Comparison of ENCODE assay signal across 12 mouse cellular contexts in genomic region chr10:40284179-40284831, GRCm38 (mm10). TPM values are rescaled to one million over a fixed set of nuclear protein-coding genes. Genes with fewer than 3 reads are reported as not detected.
A peak's percentile ranks its signal among the peaks of the same experiment; 100 is the strongest.
DNase-seq lines count a peak whose midpoint lies in the region; ATAC-seq lines count a peak whose summit lies in the region.
"Had no signal": no experiment of that assay in that cellular context is flagged by ENCODE, and none has a peak within 500 bp of the region (broad histone marks: within the 10 kb centered on the region; RNA-seq: fewer than 3 reads in every experiment).

No protein-coding gene starts in this region.

- no peaks in the 10 kb centered on the region for H3K9me3 ChIP-seq in forebrain, embryonic 16.5 days (ENCODE audit: control insufficient read depth, low read length)
- H3K9me3 ChIP-seq: heart, embryonic 15.5 days; liver, embryonic 15.5 days had no signal

- no peaks in the 10 kb centered on the region for H3K27me3 ChIP-seq in forebrain, embryonic 16.5 days (replicated peaks; ENCODE audit: control insufficient read depth, insufficient read depth, low read length)
- H3K27me3 ChIP-seq: heart, embryonic 15.5 days; liver, embryonic 15.5 days had no signal

- peak; percentile 30 for DNase-seq in layer of hippocampus, adult 11-12 months (ENCODE audit: low spot score)
- no peak for DNase-seq in layer of hippocampus, adult 9-10 months (ENCODE audit: low spot score)
- DNase-seq in layer of hippocampus, adult 18-20 months (ENCODE audit: low spot score in 2 of 2), result peak; percentile 56 to 65
- DNase-seq in right cerebral cortex, adult 18-20 months, result peak; percentile 49
- no peak for DNase-seq in cerebellum, postnatal 25 days
- no peak for DNase-seq in thymus, adult 18-20 months
- DNase-seq: cerebellum, adult 8-10 months had no signal

- no peak overlapping the region for H3K27ac ChIP-seq in forebrain, embryonic 16.5 days (ENCODE audit: low read length)
- H3K27ac ChIP-seq: heart, embryonic 15.5 days; kidney, postnatal 0 days; liver, embryonic 15.5 days had no signal

- H3K4me2 ChIP-seq in forebrain, embryonic 16.5 days (ENCODE audit: low read length), result no peak overlapping the region
- H3K4me2 ChIP-seq: heart, embryonic 15.5 days; liver, embryonic 15.5 days had no signal

- peaks cover 4% of the 10 kb centered on the region; the same call in 1 of the 2 replicates for H3K36me3 ChIP-seq in forebrain, embryonic 16.5 days (ENCODE audit: control insufficient read depth, insufficient read depth)

- H3K4me1 ChIP-seq in forebrain, embryonic 16.5 days (replicated peaks; ENCODE audit: control insufficient read depth, insufficient read depth, low read length), result no peaks in the 10 kb centered on the region; the same call in 1 of the 2 replicates
- H3K4me1 ChIP-seq: heart, embryonic 15.5 days; liver, embryonic 15.5 days had no signal

- no peak overlapping the region for H3K9ac ChIP-seq in forebrain, embryonic 16.5 days (replicated peaks; ENCODE audit: low read depth, low read length)
- H3K9ac ChIP-seq: heart, embryonic 15.5 days; liver, embryonic 15.5 days had no signal

- no peak overlapping the region for H3K4me3 ChIP-seq in forebrain, embryonic 16.5 days (replicated peaks; ENCODE audit: low read length)
- H3K4me3 ChIP-seq: erythroblast, embryonic 14.5 days; heart, embryonic 15.5 days; liver, embryonic 15.5 days had no signal

- peak; percentile 62 for ATAC-seq in forebrain, embryonic 16.5 days

- 79% methylated on average over 10 of the region's 10 CpGs for WGBS in forebrain, embryonic 16.5 days

RNA-seq across cellular contexts. Expression of gene Amd1, which starts 17.7 kb away (rescaled TPM):
- 46.3 and 47.0 TPM in 2 replicates for polyA plus RNA-seq in forebrain, embryonic 16.5 days (2015; fragmentation: Nextera tagmentation; extraction: Ambion mirVana)
- total RNA-seq in layer of hippocampus, adult 18-20 months (2021), result 10 to 100 TPM; 91.5 to 95.0 TPM

RNA-seq across cellular contexts. Expression of gene Gtf3c6, which starts 26.4 kb away (rescaled TPM):
- 85.4 and 88.5 TPM in 2 replicates for polyA plus RNA-seq in forebrain, embryonic 16.5 days (2015; fragmentation: Nextera tagmentation; extraction: Ambion mirVana)
- total RNA-seq in layer of hippocampus, adult 18-20 months (2021), result 10 to 100 TPM; 23.2 to 27.2 TPM

RNA-seq across cellular contexts. Expression of gene Rpf2, which starts 37.5 kb away (rescaled TPM):
- polyA plus RNA-seq in forebrain, embryonic 16.5 days (2015; fragmentation: Nextera tagmentation; extraction: Ambion mirVana), result 76.7 and 80.5 TPM in 2 replicates
- 10 to 100 TPM; 19.2 to 20.4 TPM for total RNA-seq in layer of hippocampus, adult 18-20 months (2021)

RNA-seq across cellular contexts. Expression of gene Cdk19, which starts 55.1 kb away (rescaled TPM):
- 19.6 and 23.9 TPM in 2 replicates for polyA plus RNA-seq in forebrain, embryonic 16.5 days (2015; fragmentation: Nextera tagmentation; extraction: Ambion mirVana)
- total RNA-seq in layer of hippocampus, adult 18-20 months (2021), result 10 to 100 TPM; 35.6 to 36.3 TPM

Comparison
In these comparisons a context has a peak if more than half of its experiments do, and no peak if none do; other contexts are left out.
1. DNase-seq: peak in layer of hippocampus, adult 11-12 months (single experiment), layer of hippocampus, adult 18-20 months (2 of 2) and right cerebral cortex, adult 18-20 months (single experiment); none in layer of hippocampus, adult 9-10 months (single experiment), cerebellum, postnatal 25 days (0 of 2) and thymus, adult 18-20 months (0 of 2).